Mouse (Mus musculus) Muller cell, postnatal 12 days (primary cell): ENCODE measurements around the gene Nmt1.

Experiments used
- DNase-seq: peaks from one replicate; pipeline ENCODE4 v3.0.0-alpha.2; 2015; ENCODE audit errors: inconsistent ontology term

Gene Nmt1

DNA sequence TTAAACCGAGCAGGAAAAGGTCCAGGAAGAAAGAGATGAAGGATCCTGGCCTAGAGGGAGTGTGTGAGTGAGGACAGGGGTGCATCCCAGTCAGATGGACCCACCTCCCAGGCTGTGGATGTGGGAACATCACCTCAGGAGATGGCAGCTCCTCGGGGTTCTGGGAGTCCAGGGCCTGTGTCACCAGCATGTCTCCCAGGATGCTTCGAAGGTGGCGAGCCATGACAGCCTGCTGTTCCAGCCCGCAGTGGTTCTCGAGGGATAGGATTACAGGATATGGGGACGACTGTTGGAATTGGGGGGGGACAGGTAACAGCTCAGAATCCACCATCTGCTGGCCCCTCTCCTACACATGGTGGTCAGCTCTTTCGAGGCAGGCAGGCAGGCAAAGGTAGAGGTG, 48.6 kb downstream of the Nmt1 start:
- DNase-seq, result no peak

DNA sequence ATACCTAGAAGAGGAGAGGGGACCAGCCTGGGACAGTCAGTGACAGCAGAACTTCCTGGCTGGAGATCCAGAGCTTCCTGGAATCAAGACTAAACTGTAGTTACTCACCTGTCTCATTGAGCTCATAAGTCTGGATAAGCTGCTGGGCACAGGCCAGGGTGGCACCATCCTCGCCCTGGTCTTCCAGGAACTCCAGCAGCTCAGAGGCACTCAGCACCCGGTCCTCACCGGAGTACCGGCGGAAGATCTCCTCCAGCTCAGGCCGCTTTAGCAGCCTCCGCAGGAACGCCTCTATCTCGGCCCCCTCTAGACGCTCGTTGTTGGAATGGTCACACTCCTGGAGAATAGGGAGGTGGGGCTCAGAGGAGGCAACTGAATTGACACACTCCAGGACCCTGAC, 50.1 kb downstream of the Nmt1 start:
- no peak for DNase-seq

DNA sequence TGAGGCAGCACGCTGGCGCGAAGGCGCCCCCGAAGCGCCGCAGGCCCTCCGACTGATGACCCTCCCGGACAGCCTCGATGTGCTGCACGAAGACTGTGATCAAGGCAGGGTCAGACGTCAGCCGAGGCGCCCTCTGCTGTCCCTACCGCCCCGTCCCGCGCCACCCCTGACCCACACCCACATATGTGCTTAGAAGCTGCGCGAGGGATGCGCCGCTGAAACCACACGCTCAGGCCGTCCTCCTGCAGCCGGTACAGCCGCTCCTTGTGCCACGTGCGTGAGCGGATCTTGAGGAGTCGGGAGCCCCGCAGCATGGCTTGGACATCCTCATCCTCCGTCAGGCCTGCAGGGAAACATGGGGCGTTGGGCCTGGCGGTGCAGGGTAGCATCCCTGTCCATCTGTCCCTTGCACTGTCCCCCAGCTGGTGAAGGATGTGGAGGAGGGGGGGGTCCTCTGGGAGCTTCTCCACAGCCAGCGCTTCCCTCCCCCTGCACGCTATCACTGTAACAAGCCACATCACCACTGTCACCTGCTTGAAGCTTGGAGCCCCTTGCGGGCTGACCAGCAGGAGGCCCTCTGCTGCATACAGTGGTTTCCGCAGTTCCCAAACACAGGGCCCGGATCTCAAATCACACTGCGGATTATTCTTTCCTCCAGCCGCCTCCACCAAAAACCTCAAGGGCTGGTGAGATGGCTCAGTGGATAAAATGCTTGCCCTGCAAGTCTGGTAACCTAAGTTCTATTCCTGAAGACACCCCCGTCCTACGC, 52.5 kb downstream of the Nmt1 start:
- DNase-seq, result peak; percentile 50

DNA sequence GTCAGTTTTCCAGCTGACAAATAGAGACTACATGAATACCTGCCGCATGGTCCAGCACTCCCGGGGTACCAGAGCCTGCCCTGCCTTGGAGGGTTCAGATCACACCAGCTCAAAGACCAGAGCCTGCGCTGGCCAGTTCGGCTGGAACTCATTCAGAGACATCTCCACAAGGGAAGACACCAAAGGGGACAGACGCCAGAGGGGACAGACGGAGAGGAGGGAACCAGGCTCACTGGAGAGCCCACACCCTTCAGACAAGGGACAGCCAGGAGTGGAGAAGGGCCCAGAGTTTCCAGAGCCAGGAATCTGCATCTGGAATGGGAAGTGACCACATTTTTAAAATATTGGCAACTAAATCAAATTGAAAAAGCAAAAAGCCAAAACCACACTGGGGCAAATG, 53.6 kb downstream of the Nmt1 start:
- DNase-seq, result no peak

DNA sequence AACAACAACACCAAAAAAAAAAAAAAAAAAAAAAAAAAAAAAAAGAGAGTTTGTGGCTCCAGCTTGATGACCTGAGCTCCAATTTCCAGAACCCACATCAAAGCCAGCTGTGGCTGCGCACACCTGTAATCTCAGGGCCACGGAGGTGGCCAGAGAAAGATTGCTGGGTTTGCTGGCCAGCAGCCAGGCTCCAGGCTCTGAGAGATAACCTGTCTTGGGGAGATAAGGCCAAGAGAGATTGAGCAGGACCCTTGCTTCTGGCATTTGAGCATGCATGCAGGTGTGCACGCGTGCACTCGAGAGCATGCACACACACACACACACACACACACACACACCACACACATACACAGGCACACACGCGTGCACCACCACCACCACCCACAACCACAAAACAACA, 65.3 kb downstream of the Nmt1 start:
- no peak for DNase-seq

DNA sequence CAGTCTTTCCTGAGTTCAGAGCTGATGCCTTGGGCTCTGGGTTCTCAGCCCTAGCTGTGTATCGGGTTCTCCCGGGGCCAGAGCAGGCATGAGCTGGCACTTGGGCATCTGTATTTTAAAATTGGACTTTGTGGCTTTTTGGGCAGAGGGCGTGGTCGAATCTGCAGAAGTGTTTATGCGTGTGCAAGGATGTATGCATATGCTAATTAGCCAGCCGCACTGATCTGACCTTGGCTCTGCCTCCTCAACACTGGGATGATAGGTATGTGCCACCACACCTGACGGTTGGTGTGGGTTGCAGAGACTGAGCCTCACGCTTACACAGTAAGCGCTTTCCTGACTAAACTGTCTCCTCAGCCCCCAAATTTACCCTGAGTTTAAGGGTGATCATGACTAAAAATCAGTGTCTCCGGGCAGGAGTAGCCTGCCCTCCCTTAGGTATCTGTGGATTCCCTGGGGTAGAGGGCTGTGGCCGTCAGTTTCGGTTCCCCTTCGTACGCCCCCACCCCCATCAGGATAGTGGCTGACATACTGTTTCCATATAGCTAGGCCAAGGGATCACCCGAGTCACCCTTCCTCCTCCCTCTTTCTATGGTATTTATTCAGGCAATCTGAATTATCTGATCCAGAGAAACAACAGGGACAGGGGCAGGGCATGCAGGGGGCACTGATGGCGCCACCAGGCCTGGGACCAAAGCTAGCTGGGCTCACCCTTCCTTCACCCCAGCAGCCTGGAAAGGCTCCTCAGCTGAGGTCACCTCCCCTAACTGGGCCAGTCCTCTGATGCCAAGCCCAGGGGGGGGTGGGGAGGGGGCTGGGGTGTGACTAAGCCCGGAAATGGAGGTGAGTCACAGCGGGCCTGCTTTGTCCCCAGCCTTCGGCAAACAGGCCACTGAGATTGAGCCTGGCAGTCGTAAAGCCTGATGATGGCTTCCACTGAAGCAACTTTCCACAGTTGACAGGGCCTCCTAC, 66.2 kb downstream of the Nmt1 start:
- peak; percentile 97 for DNase-seq

DNA sequence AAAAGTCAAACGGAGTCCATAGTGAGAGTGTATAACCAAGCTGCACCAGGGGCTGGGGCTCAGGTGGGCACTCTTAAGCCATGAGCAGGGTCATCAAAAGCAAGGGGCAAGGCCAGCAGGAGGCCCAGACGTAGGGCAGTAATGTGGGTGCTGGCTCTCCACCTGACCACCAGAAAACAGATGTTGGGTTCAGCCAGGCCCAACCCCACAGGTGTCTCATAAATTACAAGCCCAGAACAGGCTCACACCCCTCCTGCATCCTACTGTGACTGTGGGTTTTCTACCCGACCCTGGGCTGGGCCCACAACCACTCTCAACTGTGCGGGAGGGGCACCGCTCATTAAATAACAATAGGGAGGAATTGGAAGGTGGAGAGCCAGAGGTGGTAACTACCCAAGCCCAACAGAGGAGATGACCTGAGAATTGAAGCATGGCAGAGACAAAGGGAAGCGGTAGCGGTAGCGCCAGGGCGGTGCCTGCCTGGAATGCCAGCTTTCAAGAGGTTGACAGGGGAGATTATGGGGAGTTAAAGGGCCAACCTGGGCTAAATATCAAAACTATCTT, 67.2 kb downstream of the Nmt1 start:
- no peak for DNase-seq

DNA sequence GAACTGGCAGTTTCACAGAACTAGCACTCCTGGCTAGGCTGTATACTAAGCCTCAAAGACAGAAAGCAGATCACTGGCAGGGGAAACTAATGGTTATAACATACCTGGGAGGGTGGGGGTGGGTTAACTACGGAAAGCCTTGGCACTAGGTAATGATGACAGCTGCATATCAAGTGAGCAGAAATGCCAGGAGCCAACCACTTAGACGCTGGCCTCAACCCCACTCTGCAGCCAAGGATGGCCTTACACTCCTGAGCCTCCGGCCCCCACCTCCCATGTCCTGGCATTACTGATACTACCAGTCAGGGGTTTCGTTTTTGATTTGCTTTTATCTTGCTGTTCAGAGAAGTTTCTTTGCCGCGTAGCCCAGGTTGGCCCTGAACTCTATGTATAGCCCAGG, 67.8 kb downstream of the Nmt1 start:
- DNase-seq, result no peak

DNA sequence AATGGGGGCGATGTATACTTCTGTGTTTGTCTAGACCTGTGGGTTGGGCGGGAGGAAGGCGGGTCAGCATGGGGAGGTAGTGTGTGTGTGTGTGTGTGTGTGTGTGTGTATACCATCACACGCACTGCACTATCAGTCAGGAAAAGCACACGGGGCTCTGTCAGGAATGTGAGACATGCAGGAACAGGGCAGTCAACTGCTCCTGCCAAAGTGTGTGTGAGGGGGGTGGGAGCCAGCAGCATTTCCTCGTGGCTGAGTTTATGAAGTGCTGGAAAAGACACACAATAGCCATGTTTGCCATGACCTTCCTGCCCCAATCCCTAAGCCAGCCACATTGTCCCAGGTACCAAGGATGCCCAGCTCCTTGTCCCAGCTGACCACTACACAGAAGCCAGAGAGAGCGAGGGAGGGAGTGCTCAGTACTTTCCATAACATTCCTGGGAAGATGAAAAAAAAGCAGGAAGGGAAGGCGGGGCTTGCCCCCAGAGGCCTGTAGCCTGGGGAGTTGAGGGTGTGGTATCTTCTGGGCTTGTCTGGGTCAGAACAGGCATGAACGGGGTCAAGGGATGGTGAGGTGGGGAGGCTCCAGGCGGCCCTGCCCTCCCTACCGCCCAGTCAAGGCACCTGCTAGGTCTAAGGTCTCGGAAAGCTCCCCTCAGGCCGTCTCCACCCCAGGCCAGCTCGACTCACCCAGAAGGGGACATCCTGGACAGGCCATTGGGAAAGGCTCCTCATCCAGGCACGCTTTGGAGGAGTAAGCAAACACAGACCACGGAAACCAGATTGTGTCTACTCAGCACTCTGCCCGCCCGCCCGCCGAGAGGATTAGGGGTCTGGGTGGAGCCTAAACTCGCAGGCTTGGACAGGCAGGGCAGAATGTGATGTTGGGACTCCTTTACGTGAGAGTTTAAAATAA, 69.2 kb downstream of the Nmt1 start:
- DNase-seq, result peak; percentile 59

DNA sequence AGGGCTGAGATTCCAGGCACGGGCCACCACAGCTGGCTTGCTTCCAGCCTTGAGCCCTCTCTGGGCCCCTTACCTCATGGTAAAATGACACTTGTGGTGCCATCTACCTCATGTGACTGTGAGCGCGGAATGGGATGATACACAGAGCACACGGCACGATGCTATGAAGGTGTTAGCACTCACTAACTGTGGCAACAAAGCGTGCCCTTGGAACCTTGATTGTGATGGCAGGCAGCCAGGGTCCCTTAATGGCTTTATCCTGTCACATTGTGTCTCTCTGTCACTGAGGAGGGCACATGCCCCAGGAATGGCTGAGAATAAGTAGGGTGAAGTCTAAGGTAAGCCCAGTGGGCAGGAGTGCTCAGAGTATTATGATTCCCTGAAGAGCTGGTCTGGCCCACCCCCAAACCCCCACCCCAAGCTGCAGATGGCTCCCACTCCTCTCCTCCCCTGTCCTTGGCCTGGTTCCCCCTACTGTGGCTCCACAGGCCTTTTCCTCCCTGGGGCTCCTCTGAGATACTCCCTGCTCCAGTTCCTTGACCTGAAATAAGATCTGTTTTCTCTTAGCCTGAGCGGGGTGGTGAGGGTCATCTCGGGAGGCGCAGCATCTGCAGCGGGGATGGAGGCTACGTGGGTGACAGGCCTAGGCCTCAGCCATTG, 70.7 kb downstream of the Nmt1 start:
- no peak for DNase-seq

DNA sequence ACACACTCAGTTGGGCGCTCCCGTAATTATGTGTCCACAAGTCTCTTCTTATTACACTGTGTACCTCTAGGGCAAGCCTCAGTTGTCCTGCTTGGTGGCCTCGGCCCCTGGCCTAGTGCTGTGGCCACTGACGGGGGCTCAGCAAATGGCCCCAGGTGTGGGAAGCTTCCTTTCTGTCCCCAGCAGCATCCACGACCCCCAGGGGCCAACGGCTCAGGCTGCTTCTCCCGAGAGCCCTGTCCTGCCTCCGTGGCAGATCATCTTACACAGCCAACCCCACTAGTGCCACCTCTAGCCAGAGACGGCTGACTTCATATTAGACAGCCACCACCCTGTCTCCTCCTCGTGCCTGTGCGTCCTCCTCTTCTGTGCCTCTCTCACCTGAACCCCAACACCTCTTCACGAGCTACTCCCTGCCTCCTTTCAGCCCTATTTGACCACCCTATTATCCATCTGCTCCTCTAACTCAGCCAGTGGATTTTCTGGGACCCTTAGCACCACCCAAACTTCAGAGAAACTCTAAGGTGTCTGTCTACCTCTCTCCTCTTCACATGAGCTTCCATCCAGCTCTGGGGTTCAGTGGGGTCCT, 71.5 kb downstream of the Nmt1 start:
- DNase-seq, result no peak

DNA sequence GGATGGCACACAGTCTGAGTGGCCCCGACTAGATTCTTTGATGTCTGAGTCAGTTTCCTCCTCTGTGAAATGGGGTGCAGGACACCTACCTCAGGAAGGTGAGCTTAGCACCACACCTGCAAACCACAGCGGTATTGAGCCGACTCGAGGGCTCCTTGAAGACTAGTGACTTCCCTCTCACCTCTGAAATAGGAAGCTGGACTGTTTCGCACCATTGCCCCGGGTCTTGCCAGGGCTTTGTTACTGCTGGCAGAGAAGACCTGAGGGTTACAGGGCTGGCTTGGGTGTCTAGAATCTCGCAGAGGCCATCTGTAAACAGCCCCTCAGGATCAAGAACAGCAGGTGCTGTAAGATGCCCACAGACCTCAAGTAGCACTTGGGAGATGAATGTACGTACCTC, 72.4 kb downstream of the Nmt1 start:
- no peak for DNase-seq

DNA sequence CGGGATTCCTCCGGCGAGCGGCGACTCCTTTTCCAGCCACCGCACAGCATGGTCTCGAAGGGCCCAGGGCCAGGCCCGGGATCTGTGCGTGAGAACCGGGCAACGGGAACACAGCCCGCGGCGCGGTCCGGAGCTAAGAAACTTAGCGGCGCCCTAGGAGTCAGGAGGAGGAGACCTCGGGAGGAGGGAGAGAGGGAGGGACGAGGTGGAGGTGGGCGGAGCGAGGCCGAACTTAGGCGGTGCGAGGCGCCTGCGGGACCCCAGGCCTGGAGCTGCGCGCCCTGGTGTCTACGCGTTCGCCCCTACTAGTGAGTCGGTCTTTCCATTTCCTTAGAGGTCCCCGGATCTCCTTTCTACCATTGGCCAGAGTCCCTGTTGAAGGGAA, 73.5 kb downstream of the Nmt1 start, which contains the start of the genes Plcd3 and Acbd4:
Gene Plcd3 (minus strand): TSS at position 178 of the 385 bp plus-strand sequence.
Gene Acbd4 (plus strand): TSS at position 202 of the 385 bp plus-strand sequence.
- DNase-seq, result peak; percentile 91

DNA sequence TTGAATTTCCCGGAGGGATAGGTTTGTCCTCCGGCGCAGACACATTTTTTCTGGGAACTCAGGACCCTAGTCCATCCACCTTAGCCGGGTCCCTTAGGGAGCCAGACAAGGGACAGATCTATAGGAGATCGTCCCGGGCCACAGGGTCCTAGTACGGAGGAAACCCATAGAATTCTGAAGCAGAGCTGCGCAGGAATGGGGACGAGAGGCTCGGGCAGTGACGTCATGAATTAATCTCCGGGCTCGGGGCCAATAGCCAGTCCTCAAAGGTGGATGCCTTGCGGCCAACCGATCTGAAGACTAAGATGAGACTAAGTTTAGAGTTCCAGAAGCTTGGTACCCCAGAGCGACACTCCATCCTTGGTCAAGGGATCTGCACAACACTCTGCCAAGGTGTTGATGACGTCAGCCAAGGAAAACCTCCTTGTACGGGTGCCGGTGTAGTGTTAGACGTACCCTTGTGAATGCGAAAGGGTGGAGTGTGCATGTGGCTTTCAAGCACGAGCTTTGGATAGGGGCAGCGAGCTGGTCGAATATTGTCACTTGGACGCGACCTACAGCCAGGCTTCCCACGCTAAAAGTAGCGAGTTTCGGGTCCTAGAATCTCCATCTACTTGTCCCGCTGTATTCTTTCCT, 74.0 kb downstream of the Nmt1 start:
- peak; percentile 82 for DNase-seq

DNA sequence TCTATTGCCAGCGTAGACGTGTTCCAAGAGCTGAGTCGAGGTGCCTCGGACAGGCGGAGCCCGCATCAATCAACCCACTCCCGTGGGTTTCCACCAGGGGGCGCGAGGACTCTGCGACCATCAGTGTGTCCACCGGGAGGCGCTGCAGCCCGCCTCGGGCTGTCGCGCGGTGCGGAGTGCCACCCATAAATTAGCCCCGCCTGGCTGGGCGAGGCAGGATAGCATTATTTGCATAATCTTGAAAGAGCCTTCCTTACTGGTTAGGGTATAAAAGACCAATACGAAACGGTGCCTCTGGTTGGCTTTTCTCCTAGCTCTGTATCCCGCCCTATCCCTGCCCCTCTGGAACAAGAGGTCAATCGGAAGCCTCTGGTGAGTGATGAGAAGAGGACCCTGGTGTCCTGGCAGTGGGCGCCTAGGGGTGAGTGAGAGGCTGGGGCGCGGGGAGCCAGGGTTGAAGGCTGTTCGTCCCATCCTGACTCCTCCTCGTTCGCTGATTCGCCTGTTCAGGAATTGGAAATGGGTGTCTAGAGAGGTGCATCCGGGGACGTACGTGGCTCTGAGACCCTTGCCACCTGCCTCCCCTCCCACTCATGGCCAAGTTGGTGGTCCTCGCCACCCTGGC, 74.8 kb downstream of the Nmt1 start:
- peak; percentile 98 for DNase-seq

DNA sequence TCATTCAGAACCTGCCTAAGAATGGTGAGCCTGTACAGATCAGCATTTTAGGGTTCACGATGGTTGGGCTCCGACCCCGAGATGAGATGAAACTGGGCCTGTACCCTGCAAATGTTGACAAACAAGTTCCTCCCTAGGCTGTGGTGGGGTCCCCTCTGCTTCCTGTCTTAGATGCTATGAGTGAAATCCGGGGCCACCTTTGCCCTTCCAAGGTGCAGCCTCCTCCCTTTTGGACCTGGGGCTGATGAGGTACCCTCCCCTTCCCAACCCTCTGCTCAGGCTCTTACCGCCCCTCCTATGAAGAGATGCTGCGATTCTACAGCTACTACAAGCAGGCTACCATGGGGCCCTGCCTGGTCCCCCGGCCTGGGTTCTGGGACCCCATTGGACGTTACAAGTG, 75.6 kb downstream of the Nmt1 start:
- DNase-seq, result no peak

DNA sequence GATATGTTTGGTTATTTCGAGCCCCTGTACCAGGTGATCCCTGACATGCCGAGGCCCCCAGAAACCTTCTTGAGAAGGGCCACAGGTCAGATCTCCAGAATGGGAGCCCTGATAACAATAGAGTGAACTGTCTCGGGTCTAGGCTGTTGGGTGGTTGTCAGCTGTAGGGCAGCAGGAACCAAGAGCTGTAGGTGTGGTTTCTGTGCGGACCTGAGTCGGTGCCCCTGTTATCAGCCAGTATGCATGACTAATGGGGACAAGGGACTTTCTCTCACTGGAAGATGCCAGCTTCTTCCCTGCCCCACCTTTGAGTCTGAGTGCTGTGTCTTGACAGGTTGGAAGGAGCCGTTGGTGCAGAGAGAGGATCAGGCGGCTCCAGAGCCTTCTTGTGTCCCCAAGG, 76.5 kb downstream of the Nmt1 start:
- no peak for DNase-seq

DNA sequence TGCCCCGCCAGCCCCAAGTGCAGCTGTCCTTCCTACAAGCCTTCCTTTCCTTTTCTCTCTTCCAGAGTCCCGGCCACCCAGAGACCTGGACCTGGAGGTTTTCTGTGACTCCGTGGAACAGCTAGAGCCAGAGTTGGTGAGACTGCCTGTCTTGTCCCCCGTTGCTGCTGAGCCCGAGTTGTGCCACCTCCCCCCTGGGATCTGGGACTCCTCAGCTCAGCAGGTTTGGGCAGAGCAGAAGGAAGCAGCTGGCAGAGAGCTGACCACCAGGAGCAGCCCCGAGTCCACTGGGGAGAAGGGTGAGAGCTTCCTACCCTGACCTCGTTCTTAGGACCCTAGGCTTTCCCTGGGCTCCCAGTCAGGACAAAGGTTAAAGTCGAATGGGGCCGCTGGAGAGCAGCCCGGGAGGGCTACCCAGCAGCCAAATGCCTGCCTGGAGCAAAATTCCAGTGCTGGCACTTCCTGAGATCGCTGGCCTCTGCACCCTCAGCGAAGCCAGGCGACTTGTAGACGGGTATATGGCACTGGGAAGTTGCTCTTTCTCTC, 77.3 kb downstream of the Nmt1 start:
- DNase-seq, result no peak

DNA sequence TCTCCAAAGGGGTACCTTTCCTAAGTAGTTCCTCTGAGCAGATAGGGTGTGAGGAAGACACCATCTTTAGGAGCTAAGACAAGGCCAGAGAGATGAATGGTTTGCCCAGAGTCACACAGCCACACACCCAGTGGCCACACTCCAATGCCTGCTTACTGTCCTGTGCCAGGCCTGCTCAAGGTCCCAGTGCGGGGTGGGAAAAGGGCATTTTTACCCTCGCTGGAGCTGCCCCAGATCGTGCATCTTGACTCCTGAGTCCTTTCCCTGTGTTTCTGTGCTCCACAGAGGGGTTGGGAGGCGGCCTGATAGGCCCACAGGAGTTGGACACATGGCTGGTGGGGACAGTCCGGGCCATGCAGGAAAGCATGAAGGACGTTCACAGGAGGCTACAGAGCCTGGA, 77.8 kb downstream of the Nmt1 start:
- DNase-seq, result no peak
